Mouse (Mus musculus): ENCODE data around the gene Robo1. TPM values are rescaled to one million over a fixed set of nuclear protein-coding genes. Genes with fewer than 3 reads are reported as not detected.
A peak's percentile ranks its signal among the peaks of the same experiment; 100 is the strongest.

Gene Robo1
- polyA plus RNA-seq, 1 experiment: 2.2 TPM

- H3K36me3 ChIP-seq (ENCODE audit: control insufficient read depth, insufficient read depth, low read length): no peaks in the 10 kb centered on the region
- no peak overlapping the region for H3K4me3 ChIP-seq (ENCODE audit: insufficient read depth, low read depth, low read length)
- H3K4me1 ChIP-seq (ENCODE audit: control insufficient read depth, insufficient read depth, low read length): no peaks in the 10 kb centered on the region
- no peak for DNase-seq
- WGBS: 75% methylated on average over 10 of the region's 10 CpGs
- H3K27me3 ChIP-seq (replicated peaks; ENCODE audit: control insufficient read depth, insufficient read depth, low read length): no peaks in the 10 kb centered on the region
- H3K27ac ChIP-seq (ENCODE audit: insufficient read depth, low read depth, low read length): no peak overlapping the region
- TF ChIP-seq POLR2A (IDR thresholded peaks at IDR 0.05; ENCODE audit: low read depth, low read length) (no peak), CTCF (conservative IDR thresholded peaks at IDR 0.05; ENCODE audit: insufficient read depth, insufficient read length, low read depth, low read length) (no peak)
These were observed 687.9 kb downstream of the Robo1 start for GRCm38 (mm10) chr16:72995955-72996535.

GRCm38 (mm10) chr16:72998677-72999076 is 690.6 kb downstream of the Robo1 start:
- peak; percentile 58 for DNase-seq
- WGBS: 57% methylated on average over 6 of the region's 6 CpGs
- H3K27me3 ChIP-seq (replicated peaks; ENCODE audit: control insufficient read depth, insufficient read depth, low read length): no peaks in the 10 kb centered on the region
- no peaks in the 10 kb centered on the region for H3K36me3 ChIP-seq (ENCODE audit: control insufficient read depth, insufficient read depth, low read length)
- no peaks in the 10 kb centered on the region for H3K4me1 ChIP-seq (ENCODE audit: control insufficient read depth, insufficient read depth, low read length)
- no peak overlapping the region for H3K27ac ChIP-seq (ENCODE audit: insufficient read depth, low read depth, low read length)
- TF ChIP-seq POLR2A (IDR thresholded peaks at IDR 0.05; ENCODE audit: low read depth, low read length) (no peak), CTCF (conservative IDR thresholded peaks at IDR 0.05; ENCODE audit: insufficient read depth, insufficient read length, low read depth, low read length) (no peak)
- no peak overlapping the region for H3K4me3 ChIP-seq (ENCODE audit: insufficient read depth, low read depth, low read length)

GRCm38 (mm10) chr16:73002685-73003084 is 694.6 kb downstream of the Robo1 start:
- Histone ChIP-seq H3K27ac (ENCODE audit: insufficient read depth, low read depth, low read length) (no peak overlapping the region), H3K4me3 (ENCODE audit: insufficient read depth, low read depth, low read length) (no peak overlapping the region), H3K27me3 (replicated peaks; ENCODE audit: control insufficient read depth, insufficient read depth, low read length) (no peaks in the 10 kb centered on the region), H3K36me3 (ENCODE audit: control insufficient read depth, insufficient read depth, low read length) (no peaks in the 10 kb centered on the region), H3K4me1 (ENCODE audit: control insufficient read depth, insufficient read depth, low read length) (no peaks in the 10 kb centered on the region)
- no peak for TF ChIP-seq CTCF (conservative IDR thresholded peaks at IDR 0.05; ENCODE audit: insufficient read depth, insufficient read length, low read depth, low read length)
- no peak for TF ChIP-seq POLR2A (IDR thresholded peaks at IDR 0.05; ENCODE audit: low read depth, low read length)
- WGBS: 87% methylated on average over 4 of the region's 4 CpGs
- no peak for DNase-seq

- H3K27me3 ChIP-seq (replicated peaks; ENCODE audit: control insufficient read depth, insufficient read depth, low read length): no peaks in the 10 kb centered on the region
- H3K4me1 ChIP-seq (ENCODE audit: control insufficient read depth, insufficient read depth, low read length): no peaks in the 10 kb centered on the region
- no peaks in the 10 kb centered on the region for H3K36me3 ChIP-seq (ENCODE audit: control insufficient read depth, insufficient read depth, low read length)
- 95% methylated on average over 11 of the region's 11 CpGs for WGBS
- no peak overlapping the region for H3K4me3 ChIP-seq (ENCODE audit: insufficient read depth, low read depth, low read length)
- no peak overlapping the region for H3K27ac ChIP-seq (ENCODE audit: insufficient read depth, low read depth, low read length)
- DNase-seq: no peak
- TF ChIP-seq POLR2A (IDR thresholded peaks at IDR 0.05; ENCODE audit: low read depth, low read length): no peak
- TF ChIP-seq CTCF (conservative IDR thresholded peaks at IDR 0.05; ENCODE audit: insufficient read depth, insufficient read length, low read depth, low read length): no peak
These were observed 696.5 kb downstream of the Robo1 start for GRCm38 (mm10) chr16:73004601-73005000.

GRCm38 (mm10) chr16:73005831-73006230 is 697.7 kb downstream of the Robo1 start:
- 73% methylated on average over 4 of the region's 4 CpGs for WGBS
- no peak overlapping the region for H3K27ac ChIP-seq (ENCODE audit: insufficient read depth, low read depth, low read length)

GRCm38 (mm10) chr16:73007434-73007833 is 699.3 kb downstream of the Robo1 start:
- no peak for TF ChIP-seq POLR2A (IDR thresholded peaks at IDR 0.05; ENCODE audit: low read depth, low read length)
- TF ChIP-seq CTCF (conservative IDR thresholded peaks at IDR 0.05; ENCODE audit: insufficient read depth, insufficient read length, low read depth, low read length): no peak
- H3K4me3 ChIP-seq (ENCODE audit: insufficient read depth, low read depth, low read length): no peak overlapping the region
- no peak overlapping the region for H3K27ac ChIP-seq (ENCODE audit: insufficient read depth, low read depth, low read length)
- H3K27me3 ChIP-seq (replicated peaks; ENCODE audit: control insufficient read depth, insufficient read depth, low read length): no peaks in the 10 kb centered on the region
- WGBS: 40% methylated on average over 8 of the region's 8 CpGs
- H3K36me3 ChIP-seq (ENCODE audit: control insufficient read depth, insufficient read depth, low read length): no peaks in the 10 kb centered on the region
- no peak for DNase-seq
- no peaks in the 10 kb centered on the region for H3K4me1 ChIP-seq (ENCODE audit: control insufficient read depth, insufficient read depth, low read length)

More at GRCm38 (mm10) chr16:73005831-73006230, 697.7 kb downstream of the Robo1 start:
- Histone ChIP-seq H3K4me1 (ENCODE audit: control insufficient read depth, insufficient read depth, low read length) (no peaks in the 10 kb centered on the region), H3K4me3 (ENCODE audit: insufficient read depth, low read depth, low read length) (no peak overlapping the region), H3K36me3 (ENCODE audit: control insufficient read depth, insufficient read depth, low read length) (no peaks in the 10 kb centered on the region), H3K27me3 (replicated peaks; ENCODE audit: control insufficient read depth, insufficient read depth, low read length) (no peaks in the 10 kb centered on the region)
- no peak for TF ChIP-seq CTCF (conservative IDR thresholded peaks at IDR 0.05; ENCODE audit: insufficient read depth, insufficient read length, low read depth, low read length)
- TF ChIP-seq POLR2A (IDR thresholded peaks at IDR 0.05; ENCODE audit: low read depth, low read length): no peak
- no peak for DNase-seq

- no peak for DNase-seq
- no peak overlapping the region for H3K27ac ChIP-seq (ENCODE audit: insufficient read depth, low read depth, low read length)
- no peaks in the 10 kb centered on the region for H3K4me1 ChIP-seq (ENCODE audit: control insufficient read depth, insufficient read depth, low read length)
- TF ChIP-seq CTCF (conservative IDR thresholded peaks at IDR 0.05; ENCODE audit: insufficient read depth, insufficient read length, low read depth, low read length) (no peak), POLR2A (IDR thresholded peaks at IDR 0.05; ENCODE audit: low read depth, low read length) (no peak)
- H3K36me3 ChIP-seq (ENCODE audit: control insufficient read depth, insufficient read depth, low read length): no peaks in the 10 kb centered on the region
- H3K4me3 ChIP-seq (ENCODE audit: insufficient read depth, low read depth, low read length): no peak overlapping the region
- WGBS: 52% methylated on average over 7 of the region's 7 CpGs
- H3K27me3 ChIP-seq (replicated peaks; ENCODE audit: control insufficient read depth, insufficient read depth, low read length): no peaks in the 10 kb centered on the region
These were observed 703.2 kb downstream of the Robo1 start for GRCm38 (mm10) chr16:73011313-73011712.
